Mouse (Mus musculus) gastrocnemius, adult 2 months (tissue): ENCODE measurements around the gene Pdia6. TPM values are rescaled to one million over a fixed set of nuclear protein-coding genes. Genes with fewer than 3 reads are reported as not detected.
A peak's percentile ranks its signal among the peaks of the same experiment; 100 is the strongest.

Experiments
- DNase-seq: peaks from one replicate; pipeline ENCODE4 v3.0.0; 2022
- H3K27ac ChIP-seq: fragments of 200-600 bp; 2 replicates; pipeline ENCODE4 v1.8.1; 2022; ENCODE audit warnings: mild to moderate bottlenecking
- H3K4me3 ChIP-seq: fragments of 200-600 bp; 2 replicates; pipeline ENCODE4 v1.8.1; 2022; ENCODE audit warnings: mild to moderate bottlenecking, moderate library complexity
- CTCF ChIP-seq: fragments of 200-600 bp; IDR thresholded peaks from 2 replicates; pipeline ENCODE4 v1.8.1; 2022; ENCODE audit warnings: antibody characterized with exemption, mild to moderate bottlenecking, moderate library complexity
- intact Hi-C: fragments of 180-260 bp; cut with DNase I; formaldehyde crosslinking; loops from one replicate; pipeline ENCODE4 v1.15.1; 2025
- total RNA-seq, 2 experiments: library from RNA; stranded (reverse); gene quantifications; 2 replicates each; pipeline ENCODE4 v1.2.3; 2021

Gene Pdia6
- total RNA-seq, 2 experiments from 2014 or later, result 40.1 to 49.5 TPM

- Histone ChIP-seq H3K4me3 (no peak overlapping the region), H3K27ac (peak overlapping the region; percentile 73)
- TF ChIP-seq CTCF, result no peak
- no peak for DNase-seq
- intact Hi-C loops, result no loop called here
These were observed 27.0 kb upstream of the Pdia6 start for GRCm38 (mm10) chr12:17239428-17239688.

DNA sequence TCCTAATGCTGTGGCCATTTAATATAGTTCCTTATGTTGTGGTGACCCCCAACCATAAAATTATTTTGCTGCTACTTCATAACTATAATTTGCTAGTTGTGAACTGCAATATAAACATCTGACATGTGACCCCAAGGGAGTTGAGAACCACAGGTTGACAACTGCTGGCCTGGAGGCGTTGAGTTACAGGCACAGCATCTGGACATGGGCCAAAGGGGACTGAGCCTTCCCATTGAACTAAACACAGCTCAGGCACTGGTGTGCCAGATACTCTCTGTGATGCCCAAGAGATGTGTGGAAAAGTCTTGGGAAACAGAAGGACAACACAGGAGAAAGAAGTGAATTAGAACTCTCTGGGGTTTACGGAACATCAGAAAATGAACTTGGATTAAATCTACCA lies 25.3 kb upstream of the Pdia6 start:
- Histone ChIP-seq H3K27ac (peak overlapping the region; percentile 50), H3K4me3 (no peak overlapping the region)
- no peak for TF ChIP-seq CTCF
- DNase-seq, result peak; percentile 73
- intact Hi-C loops, result loop anchor here (5.0 kb wide), 1 partner anchor 209 kb away; no protein-coding TSS in a partner anchor

DNA sequence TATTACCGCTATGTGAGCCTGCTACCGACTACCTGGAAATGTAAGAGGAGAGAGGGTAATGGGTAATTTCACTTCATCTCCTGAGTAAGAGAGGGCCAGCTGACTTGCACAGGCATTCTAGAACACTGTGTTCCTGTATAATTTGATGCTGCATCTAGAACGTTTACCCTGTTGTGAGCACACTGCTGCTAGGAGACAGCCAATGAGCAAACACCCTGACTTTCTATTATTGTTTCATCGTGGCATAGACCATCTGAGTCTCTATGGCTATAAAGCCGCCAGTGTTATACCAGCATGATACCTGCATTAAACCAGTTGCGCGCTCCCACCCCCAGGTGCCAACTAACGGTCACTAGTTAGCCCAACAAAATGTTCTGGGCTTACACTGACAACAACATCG lies 24.7 kb upstream of the Pdia6 start:
- Histone ChIP-seq H3K4me3 (no peak overlapping the region), H3K27ac (peak overlapping the region; percentile 50)
- intact Hi-C loops, result loop anchor here (5.0 kb wide), 1 partner anchor 209 kb away; no protein-coding TSS in a partner anchor
- no peak for TF ChIP-seq CTCF
- no peak for DNase-seq

DNA sequence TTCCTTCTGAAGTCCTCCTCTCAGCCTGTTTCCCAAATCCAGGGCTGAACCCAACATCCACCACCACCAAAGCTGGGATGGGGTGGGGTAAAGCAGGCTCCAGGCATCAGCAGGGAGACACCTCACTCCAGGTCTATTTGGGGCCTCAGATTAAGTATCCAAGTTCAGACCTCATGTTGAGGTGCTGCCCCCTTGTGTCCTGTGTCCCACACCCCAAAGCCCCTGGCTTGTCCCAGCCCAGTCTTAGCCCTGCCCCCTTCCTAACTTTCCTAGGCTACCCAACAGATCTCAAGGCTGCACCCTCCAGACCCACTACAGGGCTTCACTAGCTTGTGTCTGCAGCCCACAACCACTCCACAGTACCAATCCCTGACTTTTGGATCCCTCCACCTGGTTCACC lies 24.3 kb upstream of the Pdia6 start:
- peak; percentile 65 for TF ChIP-seq CTCF
- H3K27ac ChIP-seq, result peak overlapping the region; percentile 50
- DNase-seq, result peak; percentile 74
- intact Hi-C loops, result loop anchor here (5.0 kb wide), 1 partner anchor 210 kb away; no protein-coding TSS in a partner anchor
- H3K4me3 ChIP-seq, result no peak overlapping the region

GRCm38 (mm10) chr12:17250962-17251361 lies 15.4 kb upstream of the Pdia6 start:
- DNase-seq, result no peak
- H3K4me3 ChIP-seq, result no peak overlapping the region
- intact Hi-C loops, result no loop called here
- H3K27ac ChIP-seq, result no peak overlapping the region
- no peak for TF ChIP-seq CTCF

DNA sequence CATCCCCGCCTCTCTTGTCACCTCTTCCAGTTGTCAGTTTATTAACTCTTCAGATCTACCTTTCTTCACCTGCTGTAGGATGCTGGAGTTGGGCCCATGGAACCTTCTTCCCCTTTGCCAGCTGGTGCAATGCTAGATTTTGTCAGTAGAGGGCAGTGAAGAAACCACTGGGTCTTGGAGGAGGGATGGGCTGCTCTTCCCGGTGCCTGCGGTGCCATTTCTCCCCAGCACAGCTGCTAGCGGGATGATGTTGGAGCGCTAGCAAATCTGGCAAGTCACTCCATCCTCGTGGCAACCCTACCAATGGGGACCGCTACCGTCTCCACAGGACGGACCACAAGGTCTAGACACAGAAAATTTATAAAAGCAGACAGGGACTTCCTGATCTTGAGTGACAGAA lies 13.3 kb upstream of the Pdia6 start:
- H3K27ac ChIP-seq, result peak overlapping the region; percentile 32; the same call in 1 of the 2 replicates
- peak overlapping the region; percentile 38 for H3K4me3 ChIP-seq
- intact Hi-C loops, result no loop called here
- peak; percentile 83 for TF ChIP-seq CTCF
- DNase-seq, result peak; percentile 70

GRCm38 (mm10) chr12:17255602-17256001 lies 10.7 kb upstream of the Pdia6 start:
- no peak overlapping the region for H3K27ac ChIP-seq
- intact Hi-C loops, result no loop called here
- H3K4me3 ChIP-seq, result no peak overlapping the region
- no peak for DNase-seq
- peak; percentile 16; the same call in 1 of the 2 replicates for TF ChIP-seq CTCF

- Histone ChIP-seq H3K4me3 (no peak overlapping the region), H3K27ac (no peak overlapping the region)
- intact Hi-C loops, result loop anchor here (1.0 kb wide), 2 partner anchors 224 to 239 kb away; no protein-coding TSS in a partner anchor
- peak; percentile 86 for TF ChIP-seq CTCF
- DNase-seq, result peak; percentile 53
These were observed 9.4 kb upstream of the Pdia6 start for GRCm38 (mm10) chr12:17256905-17257304.

DNA sequence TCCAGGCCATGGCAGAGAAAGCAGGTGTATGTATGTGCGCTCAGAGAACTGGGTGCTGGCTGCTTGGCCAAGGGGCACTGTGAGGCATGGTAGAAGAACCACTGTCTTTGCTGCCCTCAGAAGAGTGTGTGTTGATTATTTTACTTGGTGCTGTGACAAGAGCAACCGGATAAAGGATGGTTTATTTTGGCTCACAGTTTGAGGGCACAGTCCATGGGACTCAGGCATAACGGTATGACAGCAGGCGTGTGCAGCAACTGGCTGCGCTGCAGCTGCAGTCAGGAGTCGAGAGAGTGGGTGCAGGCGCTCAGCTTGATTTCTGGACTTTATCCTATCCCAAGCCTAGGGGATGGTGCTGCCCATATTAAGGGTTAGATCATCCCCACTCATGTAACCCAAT lies 7.9 kb upstream of the Pdia6 start:
- Histone ChIP-seq H3K27ac (no peak overlapping the region), H3K4me3 (no peak overlapping the region)
- DNase-seq, result no peak
- intact Hi-C loops, result no loop called here
- TF ChIP-seq CTCF, result no peak

GRCm38 (mm10) chr12:17261005-17261404 lies 5.3 kb upstream of the Pdia6 start:
- no peak for DNase-seq
- no peak overlapping the region for H3K27ac ChIP-seq
- H3K4me3 ChIP-seq, result no peak overlapping the region
- intact Hi-C loops, result loop anchor here (5.0 kb wide), 1 partner anchor 454 kb away; no protein-coding TSS in a partner anchor
- TF ChIP-seq CTCF, result no peak

DNA sequence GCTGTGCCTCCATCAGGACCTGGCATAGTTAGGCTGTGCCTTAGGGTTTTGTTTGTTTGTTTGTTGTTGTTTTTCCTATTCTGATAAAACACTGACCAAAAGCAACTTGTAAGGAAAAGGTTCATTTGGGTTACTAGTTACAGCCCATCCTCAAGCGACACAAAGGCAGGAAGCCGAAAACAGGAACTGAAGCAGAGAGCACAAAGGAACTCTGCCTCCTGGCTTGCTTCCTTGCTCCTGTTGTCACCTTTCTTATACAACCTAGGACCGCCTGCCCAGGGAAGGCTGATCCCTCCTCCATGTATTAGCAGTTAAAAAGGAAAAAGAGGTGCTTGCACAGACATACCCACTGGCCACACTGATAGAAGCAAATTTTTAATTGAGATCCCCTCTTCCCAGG lies 2.5 kb upstream of the Pdia6 start:
- Histone ChIP-seq H3K27ac (peak overlapping the region; percentile 48), H3K4me3 (no peak overlapping the region)
- TF ChIP-seq CTCF, result no peak
- no peak for DNase-seq
- intact Hi-C loops, result loop anchor here (5.0 kb wide), 1 partner anchor 457 kb away; no protein-coding TSS in a partner anchor

GRCm38 (mm10) chr12:17264826-17265225 lies 1.5 kb upstream of the Pdia6 start:
- DNase-seq, result no peak
- intact Hi-C loops, result loop anchor here (5.0 kb wide), 1 partner anchor 458 kb away; no protein-coding TSS in a partner anchor
- Histone ChIP-seq H3K4me3 (no peak overlapping the region), H3K27ac (peak overlapping the region; percentile 24; the same call in 1 of the 2 replicates)
- TF ChIP-seq CTCF, result no peak

DNA sequence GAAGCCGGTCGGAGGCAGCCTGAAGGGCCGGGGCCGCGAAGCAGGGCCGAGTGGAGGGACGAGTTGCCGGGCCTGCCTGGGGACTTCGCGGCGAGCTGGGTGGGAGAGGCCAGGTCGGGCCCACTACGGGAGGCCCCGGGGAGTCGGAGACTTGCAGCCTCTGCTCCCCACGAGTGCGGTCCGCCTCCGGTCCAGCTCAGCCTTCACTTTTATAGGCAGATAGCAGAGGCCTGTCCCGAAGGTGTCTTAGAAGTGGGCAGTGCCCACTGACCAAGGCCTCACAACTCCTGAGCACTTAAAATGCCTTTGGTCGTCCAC lies 287 bp downstream of the Pdia6 start:
- no peak for DNase-seq
- no peak for TF ChIP-seq CTCF
- Histone ChIP-seq H3K27ac (peak overlapping the region; percentile 92), H3K4me3 (peak overlapping the region; percentile 93)
- intact Hi-C loops, result no loop called here

DNA sequence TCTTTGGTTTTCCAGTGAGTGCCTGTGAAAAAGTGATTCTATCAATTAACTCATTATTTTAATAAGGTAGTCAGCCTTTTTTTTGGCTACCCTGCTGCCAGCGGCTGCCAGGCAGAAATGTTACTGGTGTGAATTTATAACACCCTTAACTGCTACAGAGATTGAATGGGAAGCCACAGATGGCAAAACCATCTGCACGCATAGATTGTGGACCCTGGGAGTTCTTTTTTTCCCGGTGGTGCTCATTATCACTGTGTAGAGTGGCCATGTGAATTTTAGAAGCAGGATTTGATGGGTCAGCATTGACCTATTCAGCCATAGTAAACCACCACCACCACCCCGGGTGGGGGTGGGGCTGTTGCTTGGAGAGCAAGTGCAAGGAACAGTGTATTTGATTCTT lies 971 bp downstream of the Pdia6 start:
- intact Hi-C loops, result no loop called here
- TF ChIP-seq CTCF, result no peak
- no peak for DNase-seq
- Histone ChIP-seq H3K4me3 (peak overlapping the region; percentile 93), H3K27ac (peak overlapping the region; percentile 92)

GRCm38 (mm10) chr12:17271272-17271671 lies 4.9 kb downstream of the Pdia6 start:
- no peak overlapping the region for H3K27ac ChIP-seq
- peak; percentile 51 for DNase-seq
- intact Hi-C loops, result no loop called here
- peak; percentile 61 for TF ChIP-seq CTCF
- H3K4me3 ChIP-seq, result no peak overlapping the region
